Mouse (Mus musculus) embryonic facial prominence, embryonic 13.5 days (tissue): ENCODE measurements around the gene Nelfb. TPM values are rescaled to one million over a fixed set of nuclear protein-coding genes. Genes with fewer than 3 reads are reported as not detected.
A peak's percentile ranks its signal among the peaks of the same experiment; 100 is the strongest.

Source experiments
- ATAC-seq: fragments of 200-750 bp; cut with Nextera tagmentation; 2 replicates; pipeline ENCODE4 v1.8.0; 2017; ENCODE audit warnings: low read depth; ENCODE audit not compliant: insufficient number of reproducible peaks, insufficient read depth, low FRiP score, low TSS enrichment
- H3K27ac ChIP-seq: fragments of 300-500 bp; sonication (generic); 2 replicates; pipeline ENCODE4 v1.5.1; 2015; ENCODE audit warnings: moderate library complexity, mild to moderate bottlenecking, inconsistent platforms
- H3K27me3 ChIP-seq: fragments of 300-500 bp; sonication (generic); 2 replicates; pipeline ENCODE4 v1.6.1; 2015; ENCODE audit warnings: mild to moderate bottlenecking, inconsistent platforms
- H3K36me3 ChIP-seq: fragments of 300-500 bp; sonication (generic); 2 replicates; pipeline ENCODE4 v1.6.1; 2015; ENCODE audit warnings: mild to moderate bottlenecking, inconsistent platforms
- H3K4me1 ChIP-seq: fragments of 300-500 bp; sonication (generic); 2 replicates; pipeline ENCODE4 v1.6.1; 2015; ENCODE audit warnings: inconsistent platforms
- H3K4me2 ChIP-seq: fragments of 300-500 bp; sonication (generic); 2 replicates; pipeline ENCODE4 v1.6.1; 2015; ENCODE audit warnings: moderate library complexity, mild to moderate bottlenecking, inconsistent platforms
- H3K4me3 ChIP-seq: fragments of 300-500 bp; sonication (generic); 2 replicates; pipeline ENCODE4 v1.5.1; 2015; ENCODE audit warnings: mild to moderate bottlenecking, inconsistent platforms
- H3K9ac ChIP-seq: fragments of 300-500 bp; sonication (generic); 2 replicates; pipeline ENCODE4 v1.6.1; 2015; ENCODE audit warnings: mild to moderate bottlenecking, inconsistent platforms
- H3K9me3 ChIP-seq: fragments of 300-500 bp; sonication (generic); 2 replicates; pipeline ENCODE4 v1.6.1; 2016; ENCODE audit warnings: inconsistent platforms
- WGBS: fragments of 180-500 bp; shearing (Covaris S2); methylation state at CpG from one replicate; pipeline ENCODE4 v1.1.7; 2015; ENCODE audit warnings: mixed read lengths; 5-methylcytosine and 5-hydroxymethylcytosine counted together
- polyA plus RNA-seq: library from polyadenylated mRNA; unstranded; fragments of >200 nt; fragmentation: Nextera tagmentation; extraction: Ambion mirVana; gene quantifications from 2 replicates; pipeline ENCODE4 v1.2.1, GENCODE M21; 2015

Gene Nelfb
- polyA plus RNA-seq, 1 experiment from 2014 or later = 114 TPM

DNA sequence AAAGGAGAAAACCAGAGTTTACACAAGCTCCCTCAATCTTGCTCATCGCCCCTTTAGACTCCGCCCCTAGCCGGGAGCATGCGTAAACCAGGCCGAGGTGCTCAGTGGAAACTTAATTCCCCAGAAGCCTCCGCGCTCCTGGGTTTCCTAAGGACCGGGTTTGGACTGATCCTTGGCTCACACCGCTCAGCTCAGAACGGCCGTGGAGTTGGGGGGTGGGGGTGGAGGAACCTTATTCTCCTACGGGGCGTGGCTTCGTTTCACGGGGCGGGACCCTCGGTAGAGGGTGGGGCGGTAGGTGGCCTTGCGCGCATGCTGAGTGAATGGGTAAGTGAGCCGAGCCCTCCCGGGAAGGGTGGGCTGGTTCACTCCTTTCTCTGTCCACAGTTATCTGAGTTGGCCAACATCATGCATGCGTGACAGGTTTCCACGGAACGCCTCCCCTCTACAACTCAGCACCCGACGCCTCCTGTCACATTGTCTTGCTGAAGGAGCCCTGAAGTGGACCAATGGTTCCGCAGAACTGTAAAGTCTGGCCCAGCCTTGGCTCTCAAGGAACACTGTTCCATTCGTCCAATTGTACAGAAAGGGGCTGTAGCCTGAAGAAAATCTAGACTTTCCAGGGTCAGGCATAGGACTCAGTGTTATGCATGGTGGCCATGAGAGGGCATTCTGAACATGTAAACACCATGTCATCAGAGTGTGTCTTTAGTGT is 29.6 kb upstream of the Nelfb start:
- ATAC-seq = peak; percentile 75
- Histone ChIP-seq H3K27me3 (peaks cover 44% of the 10 kb centered on the region), H3K9me3 (no peaks in the 10 kb centered on the region), H3K4me1 (peaks cover 28% of the 10 kb centered on the region), H3K27ac (peak overlapping the region; percentile 71; the same call in 1 of the 2 replicates), H3K4me2 (peak overlapping the region; percentile 93), H3K4me3 (peak overlapping the region; percentile 57), H3K9ac (peak overlapping the region; percentile 71), H3K36me3 (peaks cover 5% of the 10 kb centered on the region; the same call in 1 of the 2 replicates)
- WGBS = 1% methylated on average over 29 of the region's 29 CpGs

DNA sequence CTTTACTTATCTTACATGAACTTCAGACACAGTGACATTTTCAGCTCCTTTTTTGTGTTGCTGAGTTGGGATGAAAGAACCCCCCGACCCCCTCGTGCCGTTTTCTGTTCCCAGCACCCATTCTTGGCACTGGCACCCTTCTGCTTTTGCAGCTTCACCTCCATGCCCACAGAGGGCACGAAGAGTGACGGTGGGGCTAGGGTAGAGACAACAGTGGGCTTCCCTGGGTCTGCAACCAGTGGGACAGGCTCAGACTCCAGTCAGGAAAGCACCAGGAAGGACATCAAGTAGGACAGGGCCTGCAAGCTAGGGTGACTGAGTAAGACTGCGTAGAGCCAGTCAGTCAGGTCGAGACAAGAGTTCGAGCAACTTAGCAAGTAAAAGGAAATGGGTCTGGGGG is 29.0 kb upstream of the Nelfb start:
- WGBS = 50% methylated on average over 8 of the region's 8 CpGs
- Histone ChIP-seq H3K9ac (peak overlapping the region; percentile 71), H3K9me3 (no peaks in the 10 kb centered on the region), H3K27ac (peak overlapping the region; percentile 71; the same call in 1 of the 2 replicates), H3K36me3 (no peaks in the 10 kb centered on the region), H3K4me2 (peak overlapping the region; percentile 93), H3K27me3 (peaks cover 45% of the 10 kb centered on the region), H3K4me3 (peak overlapping the region; percentile 57), H3K4me1 (peaks cover 28% of the 10 kb centered on the region)
- no peak for ATAC-seq

- Histone ChIP-seq H3K4me1 (peaks cover 28% of the 10 kb centered on the region), H3K4me3 (no peak overlapping the region), H3K4me2 (no peak overlapping the region), H3K36me3 (no peaks in the 10 kb centered on the region), H3K9ac (no peak overlapping the region), H3K27me3 (peaks cover 47% of the 10 kb centered on the region), H3K27ac (no peak overlapping the region), H3K9me3 (no peaks in the 10 kb centered on the region)
- WGBS = 78% methylated on average over 3 of the region's 3 CpGs
- no peak for ATAC-seq
Measured at GRCm38 (mm10) chr2:25239766-25240165, 28.5 kb upstream of the Nelfb start.

DNA sequence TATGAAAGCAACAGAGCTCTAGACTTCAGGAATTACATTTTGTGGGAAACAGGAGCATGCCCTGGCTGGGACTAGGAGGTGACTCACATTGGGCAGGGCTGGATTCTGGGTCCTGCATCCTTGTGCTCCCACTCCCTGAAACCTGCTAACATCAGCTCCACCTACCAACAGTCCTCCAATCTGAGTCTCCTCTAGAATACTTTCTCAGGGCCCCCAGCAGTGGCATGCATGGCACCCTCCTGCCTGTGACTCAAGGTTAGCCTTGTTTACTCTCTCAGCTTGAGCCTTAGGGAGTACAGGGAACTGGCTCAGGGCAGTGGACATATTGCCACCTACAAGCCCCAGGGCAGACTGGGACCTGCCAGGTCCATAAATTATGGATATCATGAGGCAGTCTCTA is 26.8 kb upstream of the Nelfb start:
- no peaks in the 10 kb centered on the region for H3K9me3 ChIP-seq

GRCm38 (mm10) chr2:25237522-25237921 is 26.2 kb upstream of the Nelfb start:
- ATAC-seq = no peak

More for the DNA sequence above, 26.8 kb upstream of the Nelfb start:
- Histone ChIP-seq H3K27ac (no peak overlapping the region), H3K4me2 (no peak overlapping the region), H3K9ac (0 out of 2 replicates have a peak overlapping the region, but pooled peaks have one; percentile 36), H3K4me3 (no peak overlapping the region), H3K4me1 (peaks cover 28% of the 10 kb centered on the region), H3K27me3 (peaks cover 43% of the 10 kb centered on the region), H3K36me3 (no peaks in the 10 kb centered on the region)
- ATAC-seq = no peak

GRCm38 (mm10) chr2:25236614-25237013 is 25.3 kb upstream of the Nelfb start, which contains the start of gene Rnf224:
Gene Rnf224 (minus strand): TSS chr2:25236787.
- no peak within 1 kb of the TSS for H3K9ac ChIP-seq
- H3K27ac ChIP-seq = no peak within 1 kb of the TSS
- no peaks in the 10 kb centered on the region for H3K9me3 ChIP-seq
- no peak within 1 kb of the TSS for H3K4me2 ChIP-seq
- WGBS = 31% methylated on average over 8 of the region's 8 CpGs
- H3K4me3 ChIP-seq = no peak within 1 kb of the TSS
- H3K36me3 ChIP-seq = no peaks in the 10 kb centered on the region
- peaks cover 35% of the 10 kb centered on the region for H3K27me3 ChIP-seq
- H3K4me1 ChIP-seq = peaks cover 18% of the 10 kb centered on the region
- ATAC-seq = no peak

More at GRCm38 (mm10) chr2:25237522-25237921, 26.2 kb upstream of the Nelfb start:
- Histone ChIP-seq H3K9ac (no peak overlapping the region), H3K4me2 (no peak overlapping the region), H3K27me3 (peaks cover 42% of the 10 kb centered on the region), H3K4me3 (no peak overlapping the region), H3K4me1 (peaks cover 25% of the 10 kb centered on the region), H3K9me3 (no peaks in the 10 kb centered on the region), H3K27ac (no peak overlapping the region), H3K36me3 (no peaks in the 10 kb centered on the region)
- WGBS = 68% methylated on average over 4 of the region's 4 CpGs

DNA sequence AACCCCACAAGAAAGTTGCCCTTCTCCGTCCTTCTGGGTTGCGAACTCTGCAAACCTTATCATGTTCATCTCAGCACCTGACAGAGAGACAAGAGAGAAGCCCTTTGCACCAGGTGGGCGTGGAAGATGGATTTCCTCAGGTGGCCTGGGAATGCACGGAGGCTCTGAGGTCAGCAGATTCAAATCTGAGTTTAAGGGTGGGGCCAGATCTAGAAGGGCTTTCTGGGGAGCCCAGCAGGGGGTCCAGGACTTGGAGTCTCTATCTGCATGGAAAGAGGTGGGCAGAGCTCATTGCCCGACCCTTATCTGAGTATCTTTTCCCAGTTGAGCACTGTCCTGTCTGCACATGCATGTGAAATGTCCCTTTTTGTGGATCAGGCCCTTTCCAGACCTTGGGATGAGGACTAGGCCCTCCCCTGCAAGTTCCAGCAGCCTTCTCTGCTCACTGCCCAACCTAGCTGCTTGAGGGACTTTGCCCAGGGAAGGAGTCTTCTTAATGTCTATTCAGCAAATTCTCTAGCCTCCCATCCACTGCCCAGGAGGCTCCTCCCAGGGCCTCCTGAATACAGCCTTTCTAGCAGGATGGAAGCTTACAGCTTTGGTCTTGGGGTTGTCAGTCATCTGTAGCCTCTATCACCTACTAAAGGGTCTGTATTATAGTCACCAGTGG is 23.4 kb upstream of the Nelfb start:
- Histone ChIP-seq H3K36me3 (no peaks in the 10 kb centered on the region), H3K4me1 (no peaks in the 10 kb centered on the region), H3K4me2 (no peak overlapping the region), H3K4me3 (no peak overlapping the region), H3K27me3 (peaks cover 39% of the 10 kb centered on the region), H3K9me3 (no peaks in the 10 kb centered on the region), H3K27ac (no peak overlapping the region), H3K9ac (no peak overlapping the region)
- ATAC-seq = no peak
- 65% methylated on average over 5 of the region's 5 CpGs for WGBS

- Histone ChIP-seq H3K4me3 (no peak within 1 kb of the TSS), H3K4me1 (no peaks in the 10 kb centered on the region), H3K4me2 (no peak within 1 kb of the TSS), H3K36me3 (no peaks in the 10 kb centered on the region), H3K27me3 (peaks cover 39% of the 10 kb centered on the region), H3K9ac (no peak within 1 kb of the TSS), H3K9me3 (no peaks in the 10 kb centered on the region), H3K27ac (no peak within 1 kb of the TSS)
- ATAC-seq = no peak
- WGBS = 91% methylated on average over 3 of the region's 3 CpGs
Measured at GRCm38 (mm10) chr2:25234050-25234449, 22.8 kb upstream of the Nelfb start, which contains the start of gene Slc34a3. Gene Slc34a3 (minus strand): TSS chr2:25234364.

DNA sequence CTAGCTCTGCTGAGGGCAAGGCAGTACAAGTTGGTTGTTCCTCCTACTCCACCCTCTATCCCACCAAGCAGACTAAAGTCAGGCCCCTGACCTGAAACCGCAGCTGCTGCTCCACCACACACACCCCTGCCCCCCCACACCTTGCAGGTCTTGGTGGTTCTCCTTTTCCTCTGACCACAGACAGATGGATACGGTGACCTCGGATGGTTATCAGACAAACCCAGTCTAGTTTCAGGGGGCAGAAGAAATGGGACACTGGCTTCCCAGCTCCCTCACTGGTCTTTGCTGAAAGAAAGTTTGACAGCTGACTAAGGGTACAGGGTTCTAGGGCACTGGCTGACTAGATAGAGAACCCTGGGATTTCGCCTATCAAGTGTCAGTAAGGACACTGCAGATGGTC is 22.1 kb upstream of the Nelfb start:
- Histone ChIP-seq H3K27ac (no peak overlapping the region), H3K27me3 (peaks cover 39% of the 10 kb centered on the region), H3K4me2 (no peak overlapping the region), H3K9ac (no peak overlapping the region), H3K9me3 (no peaks in the 10 kb centered on the region), H3K36me3 (no peaks in the 10 kb centered on the region), H3K4me3 (no peak overlapping the region), H3K4me1 (peaks cover 5% of the 10 kb centered on the region; the same call in 1 of the 2 replicates)
- ATAC-seq = no peak
- 74% methylated on average over 4 of the region's 4 CpGs for WGBS

DNA sequence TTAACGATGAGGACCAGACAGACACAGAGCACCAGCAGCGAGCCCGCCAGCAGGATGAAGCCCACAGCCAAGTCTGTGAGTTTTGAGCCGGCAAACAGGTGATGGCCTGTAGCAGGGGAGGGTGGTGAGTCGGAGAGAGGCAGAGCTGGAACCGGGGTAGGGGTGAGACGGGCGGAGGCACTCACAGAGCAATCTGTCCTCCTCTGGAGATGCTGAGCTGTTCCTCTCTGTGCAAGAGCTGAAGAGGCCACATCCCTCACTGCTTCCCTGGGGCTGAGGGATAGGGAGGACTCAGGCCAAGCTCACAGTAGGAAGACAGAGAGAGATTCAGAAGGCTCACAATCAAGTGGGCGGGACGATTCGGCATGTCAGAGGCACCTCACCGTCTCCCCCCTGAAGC is 19.7 kb upstream of the Nelfb start:
- H3K9ac ChIP-seq = no peak overlapping the region

DNA sequence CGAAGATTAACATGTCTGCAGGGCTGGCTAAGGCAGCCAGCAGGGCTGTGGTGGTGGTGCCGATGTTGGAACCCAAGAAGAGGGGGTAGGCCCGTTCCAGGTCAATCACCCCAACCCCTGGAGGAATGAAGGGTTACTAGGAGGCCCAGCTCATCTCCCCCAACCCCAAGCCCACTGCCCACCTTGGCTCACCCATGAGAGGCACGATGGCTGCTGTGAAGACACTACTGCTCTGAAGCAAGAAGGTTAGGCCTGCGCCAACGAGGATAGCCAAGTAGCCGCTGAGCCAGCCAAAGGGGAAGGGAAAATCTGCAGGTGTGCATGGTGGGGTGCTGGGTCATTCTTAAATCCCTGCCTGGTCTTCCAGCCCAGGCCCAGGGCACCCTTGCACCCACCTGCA is 19.3 kb upstream of the Nelfb start:
- no peak for ATAC-seq
- no peak overlapping the region for H3K27ac ChIP-seq
- no peaks in the 10 kb centered on the region for H3K9me3 ChIP-seq
- H3K27me3 ChIP-seq = peaks cover 29% of the 10 kb centered on the region
- H3K9ac ChIP-seq = 0 out of 2 replicates have a peak overlapping the region, but pooled peaks have one; percentile 11
- WGBS = 80% methylated on average over 7 of the region's 7 CpGs
- H3K4me2 ChIP-seq = no peak overlapping the region
- H3K4me1 ChIP-seq = peaks cover 14% of the 10 kb centered on the region; the same call in 1 of the 2 replicates
- no peaks in the 10 kb centered on the region for H3K36me3 ChIP-seq
- H3K4me3 ChIP-seq = no peak overlapping the region

More for the DNA sequence above, 19.7 kb upstream of the Nelfb start:
- Histone ChIP-seq H3K27ac (no peak overlapping the region), H3K27me3 (peaks cover 31% of the 10 kb centered on the region), H3K4me3 (no peak overlapping the region), H3K4me2 (no peak overlapping the region), H3K4me1 (peaks cover 11% of the 10 kb centered on the region; the same call in 1 of the 2 replicates), H3K36me3 (no peaks in the 10 kb centered on the region), H3K9me3 (no peaks in the 10 kb centered on the region)
- 47% methylated on average over 12 of the region's 12 CpGs for WGBS
- ATAC-seq = no peak

GRCm38 (mm10) chr2:25229582-25229981 is 18.3 kb upstream of the Nelfb start:
- Histone ChIP-seq H3K36me3 (no peaks in the 10 kb centered on the region), H3K4me3 (no peak overlapping the region), H3K9ac (no peak overlapping the region), H3K4me1 (peaks cover 17% of the 10 kb centered on the region; the same call in 1 of the 2 replicates), H3K4me2 (no peak overlapping the region), H3K9me3 (no peaks in the 10 kb centered on the region), H3K27ac (no peak overlapping the region), H3K27me3 (peaks cover 25% of the 10 kb centered on the region)
- WGBS = 78% methylated on average over 5 of the region's 5 CpGs
- no peak for ATAC-seq
